Mouse (Mus musculus) splenic B cell, adult 2 months (primary cell): ENCODE results near the gene Erf.
"Not testable (repeated sequence)": the region's sequence is repeated elsewhere in the genome, so short reads cannot be mapped to it uniquely, and the experiment has no call there.

Source experiments
- DNase-seq: peaks from one replicate; pipeline ENCODE4 v3.0.0-alpha.2; 2011; ENCODE audit warnings: low read depth, low spot score
- H3K27me3 ChIP-seq: 2 replicates; pipeline ENCODE4 v1.6.1; 2012; ENCODE audit warnings: mild to moderate bottlenecking, low read length, moderate library complexity, mixed read lengths; ENCODE audit not compliant: control insufficient read depth, poor library complexity, insufficient read depth, severe bottlenecking
- H3K36me3 ChIP-seq: 2 replicates; pipeline ENCODE4 v1.6.1; 2012; ENCODE audit warnings: mild to moderate bottlenecking, low read length, moderate library complexity, mixed read lengths; ENCODE audit not compliant: control insufficient read depth, poor library complexity, insufficient read depth, severe bottlenecking

Erf gene

DNA sequence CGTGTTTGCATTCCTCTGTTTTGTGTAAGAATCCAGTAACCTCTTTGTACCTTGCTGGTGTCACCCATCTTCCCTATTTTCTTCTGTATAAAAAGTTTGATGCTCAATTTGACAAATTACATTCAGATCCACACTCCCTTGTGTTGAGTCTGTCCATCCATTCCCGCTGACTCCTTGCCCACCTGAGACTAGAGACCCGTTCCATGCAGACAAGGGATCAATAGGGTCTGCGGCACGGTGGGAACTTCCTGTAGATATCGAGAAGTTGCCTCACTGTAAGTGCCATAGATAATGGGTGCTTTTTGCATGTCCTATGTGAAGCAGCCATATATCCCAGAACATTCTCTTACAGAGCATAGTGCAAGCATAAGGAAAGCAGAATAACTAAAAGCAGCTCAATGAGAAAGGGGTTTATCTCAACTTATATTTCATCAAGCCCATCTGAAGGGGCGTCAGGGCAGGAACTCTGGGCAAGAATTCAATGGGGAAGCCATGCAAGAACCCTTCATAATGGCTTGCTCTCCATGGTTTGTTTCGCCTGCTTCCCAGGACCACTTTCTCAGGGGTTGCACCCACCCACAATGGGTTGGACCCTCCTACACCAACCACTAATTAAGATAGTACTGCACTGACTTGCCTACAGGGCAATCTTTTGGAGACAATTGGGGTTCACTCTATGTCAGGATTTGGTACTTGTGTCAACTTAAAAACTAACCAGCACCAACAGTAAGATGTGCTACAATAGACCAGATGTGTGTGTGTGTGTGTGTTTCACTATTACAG, 15.8 kb upstream of the Erf start:
- no peak for DNase-seq
- Histone ChIP-seq H3K27me3 (no peaks in the 10 kb centered on the region), H3K36me3 (no peaks in the 10 kb centered on the region)

GRCm38 (mm10) chr7:25265743-25266142, 15.2 kb upstream of the Erf start:
- H3K27me3 ChIP-seq, DNase-seq, H3K36me3 ChIP-seq: not testable (repeated sequence)

DNA sequence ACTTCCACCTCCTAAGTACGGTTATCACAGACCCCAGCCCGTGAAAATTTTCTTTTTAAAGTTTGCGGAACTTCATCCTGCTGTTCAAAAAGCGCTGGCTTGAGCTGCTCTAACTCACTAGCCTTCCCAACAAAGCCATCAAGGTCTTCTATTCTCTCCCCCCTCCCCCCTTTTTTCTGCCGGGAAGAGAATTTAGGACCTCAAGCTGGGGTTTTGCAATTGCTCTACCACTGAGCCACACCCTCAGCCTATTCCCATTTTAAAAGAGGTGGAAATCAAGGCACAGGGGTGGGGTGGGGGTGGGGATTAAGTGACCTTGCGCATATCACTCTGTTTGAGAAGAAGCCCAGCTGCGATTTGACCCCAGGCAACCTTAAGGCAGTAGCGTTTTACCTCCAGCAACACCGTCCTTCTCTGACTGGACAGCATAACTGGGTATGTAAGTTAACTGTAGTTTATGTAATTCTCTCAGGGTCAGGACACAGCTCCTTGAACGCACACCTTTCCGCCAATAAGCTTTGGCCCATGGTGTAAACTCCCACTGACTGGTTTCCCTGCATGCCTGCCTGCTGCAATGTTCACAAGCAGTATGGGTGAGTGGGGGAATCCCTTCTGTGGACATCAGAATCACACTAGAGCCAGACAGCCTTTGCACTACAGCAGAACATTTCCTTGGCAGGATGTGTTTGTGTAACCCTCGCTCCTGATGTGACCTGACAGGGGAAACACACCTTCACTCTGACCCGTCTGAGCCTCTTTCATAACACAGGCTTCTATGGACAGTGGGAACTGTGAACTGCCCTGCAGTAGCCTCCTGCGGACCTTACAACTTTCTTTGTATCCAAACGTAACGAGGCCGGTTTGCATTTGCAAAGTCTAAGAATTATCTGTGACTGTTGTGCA, 13.7 kb upstream of the Erf start:
- no peak for DNase-seq
- Histone ChIP-seq H3K36me3 (no peaks in the 10 kb centered on the region), H3K27me3 (no peaks in the 10 kb centered on the region)

DNA sequence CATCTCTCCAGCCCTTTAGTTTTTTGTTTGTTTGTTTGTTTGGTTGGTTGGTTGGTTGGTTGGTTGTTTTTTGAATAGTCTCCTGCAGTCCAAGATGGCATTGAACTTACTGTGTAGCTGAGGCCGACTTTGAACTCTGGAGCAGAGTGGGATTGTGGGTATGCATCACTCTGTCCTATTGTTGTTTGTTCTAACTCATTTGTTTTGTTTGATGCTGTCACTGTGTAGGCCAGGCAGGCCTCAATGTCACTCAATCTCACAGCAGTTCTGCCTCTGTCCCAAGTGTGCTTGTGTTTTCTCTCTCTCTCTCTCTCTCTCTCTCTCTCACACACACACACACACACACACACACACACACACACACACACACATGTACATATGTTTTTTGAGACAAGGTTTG, 11.3 kb upstream of the Erf start:
- DNase-seq = no peak
- H3K27me3 ChIP-seq = no peaks in the 10 kb centered on the region
- no peaks in the 10 kb centered on the region for H3K36me3 ChIP-seq

- no peaks in the 10 kb centered on the region for H3K36me3 ChIP-seq
- no peak for DNase-seq
- H3K27me3 ChIP-seq = no peaks in the 10 kb centered on the region; the same call in none of the 2 replicates
Observed at GRCm38 (mm10) chr7:25251822-25252221, 1.3 kb upstream of the Erf start.

DNA sequence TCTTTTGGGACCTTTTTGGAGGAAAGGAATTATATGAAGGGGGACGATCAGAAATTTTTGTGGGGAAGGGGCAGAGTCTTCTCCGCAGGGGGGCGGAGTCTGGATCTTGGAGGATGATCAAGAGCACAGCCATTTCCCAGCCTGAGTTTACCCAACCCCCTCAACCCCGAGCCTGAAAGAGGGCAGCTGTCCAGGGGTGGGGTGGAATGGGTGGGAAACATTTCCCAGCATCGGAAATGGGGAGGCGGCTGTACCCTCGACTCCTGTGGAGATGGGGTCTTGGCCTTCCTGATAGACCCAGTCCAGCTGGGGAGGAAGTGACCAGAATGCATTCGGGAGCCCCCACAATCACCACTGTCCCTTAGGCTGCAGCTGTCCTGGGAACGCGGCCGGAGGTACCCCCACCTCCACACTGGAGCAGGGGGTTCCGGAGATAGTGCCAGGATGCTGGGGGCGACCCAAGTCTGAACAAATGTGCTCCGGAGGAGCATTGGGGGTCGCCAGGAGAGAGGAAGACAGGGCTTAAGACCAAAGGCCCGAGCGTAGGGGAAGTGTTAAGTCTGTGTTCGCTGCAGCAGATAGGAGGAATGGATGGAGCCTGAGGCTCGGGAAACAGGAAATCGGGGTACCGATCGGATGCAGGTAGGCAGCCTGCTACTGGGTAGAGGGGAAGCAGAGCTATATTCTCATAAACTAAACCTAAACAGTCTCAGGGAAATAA, 670 bp upstream of the Erf start:
- H3K27me3 ChIP-seq = no peaks in the 10 kb centered on the region; the same call in none of the 2 replicates
- DNase-seq = peak; percentile 27
- H3K36me3 ChIP-seq = no peaks in the 10 kb centered on the region

GRCm38 (mm10) chr7:25249314-25250140, 1.0 kb downstream of the Erf start:
- Histone ChIP-seq H3K27me3 (no peaks in the 10 kb centered on the region; the same call in 1 of the 2 replicates), H3K36me3 (no peaks in the 10 kb centered on the region; the same call in 1 of the 2 replicates)
- peak; percentile 80 for DNase-seq

- Histone ChIP-seq H3K27me3 (no peaks in the 10 kb centered on the region; the same call in 1 of the 2 replicates), H3K36me3 (no peaks in the 10 kb centered on the region; the same call in 1 of the 2 replicates)
- DNase-seq = peak; percentile 48
Observed at GRCm38 (mm10) chr7:25248846-25249313, 1.7 kb downstream of the Erf start.

- Histone ChIP-seq H3K36me3 (no peaks in the 10 kb centered on the region; the same call in 1 of the 2 replicates), H3K27me3 (no peaks in the 10 kb centered on the region; the same call in 1 of the 2 replicates)
- DNase-seq = peak; percentile 22
Observed at GRCm38 (mm10) chr7:25248018-25248647, 2.4 kb downstream of the Erf start.

- no peak for DNase-seq
- H3K36me3 ChIP-seq = no peaks in the 10 kb centered on the region; the same call in 1 of the 2 replicates
Observed at GRCm38 (mm10) chr7:25247498-25247897, 3.1 kb downstream of the Erf start.

DNA sequence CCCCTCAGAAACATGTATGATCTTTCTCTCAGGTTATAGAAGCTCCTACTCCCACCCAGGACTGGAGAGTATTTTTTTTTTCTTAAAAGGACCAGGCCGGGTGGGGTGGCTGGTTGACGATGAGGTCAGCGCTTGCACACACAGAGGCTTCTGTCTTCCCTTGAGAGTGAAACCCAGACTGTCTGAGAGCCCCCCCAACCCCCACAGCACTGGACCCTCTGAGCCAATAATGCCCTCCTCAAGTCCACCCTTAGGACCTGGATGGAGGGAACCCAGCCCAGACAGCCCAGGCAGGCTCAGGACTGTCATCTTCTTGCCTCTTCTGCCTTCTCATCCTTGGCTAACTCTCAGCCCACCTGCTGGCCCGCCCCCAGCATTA, 3.8 kb downstream of the Erf start:
- Histone ChIP-seq H3K27me3 (no peaks in the 10 kb centered on the region; the same call in 1 of the 2 replicates), H3K36me3 (no peaks in the 10 kb centered on the region; the same call in 1 of the 2 replicates)
- no peak for DNase-seq

More at GRCm38 (mm10) chr7:25247498-25247897, 3.1 kb downstream of the Erf start:
- H3K27me3 ChIP-seq = no peaks in the 10 kb centered on the region; the same call in 1 of the 2 replicates

- Histone ChIP-seq H3K27me3 (no peaks in the 10 kb centered on the region; the same call in 1 of the 2 replicates), H3K36me3 (no peaks in the 10 kb centered on the region; the same call in 1 of the 2 replicates)
- no peak for DNase-seq
Observed at GRCm38 (mm10) chr7:25246079-25246758, 4.3 kb downstream of the Erf start.
